Mouse (Mus musculus) R1 (cell line): Measurements from ENCODE around the gene Igdcc3.

ENCODE experiments used
- DNase-seq: peaks from one replicate; pipeline ENCODE4 v3.0.0-alpha.2; 2018; ENCODE audit warnings: low read depth, low spot score

Gene Igdcc3

GRCm38 (mm10) chr9:65175939-65176871, 35.2 kb downstream of the Igdcc3 start:
- DNase-seq: no peak

- DNase-seq: no peak
Observed at GRCm38 (mm10) chr9:65177497-65177896, 36.5 kb downstream of the Igdcc3 start.

- no peak for DNase-seq
Observed at GRCm38 (mm10) chr9:65177912-65178311, 36.9 kb downstream of the Igdcc3 start.

GRCm38 (mm10) chr9:65178336-65179213, 37.6 kb downstream of the Igdcc3 start:
- DNase-seq: peak; percentile 74

- DNase-seq: peak; percentile 86
Observed at GRCm38 (mm10) chr9:65179817-65180624, 39.0 kb downstream of the Igdcc3 start.

- peak; percentile 91 for DNase-seq
Observed at GRCm38 (mm10) chr9:65188599-65188998, 47.6 kb downstream of the Igdcc3 start.

- no peak for DNase-seq
Observed at GRCm38 (mm10) chr9:65190306-65190705, 49.3 kb downstream of the Igdcc3 start.

- no peak for DNase-seq
Observed at GRCm38 (mm10) chr9:65191389-65191754, 50.4 kb downstream of the Igdcc3 start.

- peak; percentile 69 for DNase-seq
Observed at GRCm38 (mm10) chr9:65191755-65192469, 50.9 kb downstream of the Igdcc3 start.

- DNase-seq: peak; percentile 92
Observed at GRCm38 (mm10) chr9:65193214-65193613, 52.2 kb downstream of the Igdcc3 start.

- DNase-seq: no peak
Observed at GRCm38 (mm10) chr9:65195053-65195452, 54.1 kb downstream of the Igdcc3 start, which contains the start of gene Parp16. Gene Parp16 (plus strand): TSS chr9:65195353.

GRCm38 (mm10) chr9:65195621-65195981, 54.6 kb downstream of the Igdcc3 start:
- no peak for DNase-seq

GRCm38 (mm10) chr9:65195982-65196737, 55.2 kb downstream of the Igdcc3 start:
- DNase-seq: peak; percentile 93

GRCm38 (mm10) chr9:65196738-65197569, 56.0 kb downstream of the Igdcc3 start:
- peak; percentile 87 for DNase-seq

GRCm38 (mm10) chr9:65197826-65198225, 56.8 kb downstream of the Igdcc3 start:
- no peak for DNase-seq

- DNase-seq: no peak
Observed at GRCm38 (mm10) chr9:65199723-65200122, 58.7 kb downstream of the Igdcc3 start.

- DNase-seq: no peak
Observed at GRCm38 (mm10) chr9:65200606-65201005, 59.6 kb downstream of the Igdcc3 start.

- no peak for DNase-seq
Observed at GRCm38 (mm10) chr9:65201021-65201380, 60.0 kb downstream of the Igdcc3 start.
